Mouse (Mus musculus) adipocyte (in vitro differentiated cells): ENCODE results near the gene Golga7b.

Experiments used
- DNase-seq: peaks from one replicate; pipeline ENCODE4 v3.0.0-alpha.2; 2016; ENCODE audit warnings: low spot score

The Golga7b gene

DNA sequence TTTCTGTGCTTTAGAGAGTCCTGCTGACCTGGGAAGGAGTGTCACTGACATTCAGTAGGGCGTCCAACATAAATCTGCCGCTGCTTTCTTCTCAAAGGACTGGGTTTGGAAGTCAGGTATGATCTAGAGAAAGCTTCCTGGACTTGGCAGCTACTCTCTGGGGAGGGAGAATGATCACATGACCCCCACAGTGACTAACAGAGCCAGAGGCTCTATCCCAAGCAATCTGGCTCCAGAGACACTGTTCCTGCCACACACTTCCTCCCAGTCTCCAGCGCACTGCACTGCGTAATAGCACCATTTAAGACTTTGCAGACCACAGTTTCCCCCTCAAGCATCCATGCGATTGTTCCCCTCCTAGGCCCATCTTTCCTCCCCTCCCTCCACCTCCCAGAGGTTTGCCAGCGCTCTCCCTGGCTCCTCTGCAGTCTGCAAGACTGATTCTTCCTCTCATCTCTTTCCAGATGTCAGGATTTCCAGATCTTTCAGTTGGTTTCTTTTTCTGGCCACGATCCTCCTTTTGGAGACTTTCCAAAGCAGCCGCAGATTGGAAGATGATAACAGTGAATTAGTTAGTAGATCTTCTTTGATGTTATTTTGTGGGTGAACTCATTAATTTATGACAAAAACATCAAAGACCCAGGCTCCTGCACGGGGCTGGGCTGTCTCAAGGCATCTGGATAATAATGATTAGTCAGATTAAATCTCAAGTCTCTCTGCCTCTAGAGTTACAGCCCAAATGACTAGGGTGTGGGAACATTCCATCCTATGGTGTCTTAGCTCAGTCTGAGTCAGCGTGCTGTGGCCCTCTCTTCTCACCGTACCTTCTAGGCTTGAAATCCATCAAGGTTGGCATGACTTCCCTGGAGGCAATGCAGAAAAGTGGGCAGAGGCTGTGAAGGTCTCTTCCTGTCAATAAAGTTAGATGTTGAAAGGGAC lies 2.9 kb downstream of the Golga7b start:
- DNase-seq = no peak

DNA sequence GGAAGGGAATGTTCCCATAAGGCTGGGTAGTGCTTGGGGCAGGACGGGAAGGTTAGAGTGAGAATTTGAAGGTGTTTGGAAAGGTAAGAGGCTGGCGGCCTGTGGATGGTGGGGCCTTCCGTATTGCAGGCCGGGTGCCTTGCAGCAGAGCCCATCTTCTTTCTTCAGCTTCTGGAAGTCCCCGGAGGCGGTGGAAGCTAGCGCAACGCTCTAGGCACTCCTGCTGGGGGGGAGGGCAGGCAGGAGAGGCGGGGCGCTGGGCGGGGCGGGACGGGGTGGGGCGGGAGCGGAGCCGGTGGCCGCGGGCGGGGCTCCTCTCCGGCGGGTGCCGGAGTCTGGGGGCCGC lies 8.0 kb downstream of the Golga7b start:
- no peak for DNase-seq

DNA sequence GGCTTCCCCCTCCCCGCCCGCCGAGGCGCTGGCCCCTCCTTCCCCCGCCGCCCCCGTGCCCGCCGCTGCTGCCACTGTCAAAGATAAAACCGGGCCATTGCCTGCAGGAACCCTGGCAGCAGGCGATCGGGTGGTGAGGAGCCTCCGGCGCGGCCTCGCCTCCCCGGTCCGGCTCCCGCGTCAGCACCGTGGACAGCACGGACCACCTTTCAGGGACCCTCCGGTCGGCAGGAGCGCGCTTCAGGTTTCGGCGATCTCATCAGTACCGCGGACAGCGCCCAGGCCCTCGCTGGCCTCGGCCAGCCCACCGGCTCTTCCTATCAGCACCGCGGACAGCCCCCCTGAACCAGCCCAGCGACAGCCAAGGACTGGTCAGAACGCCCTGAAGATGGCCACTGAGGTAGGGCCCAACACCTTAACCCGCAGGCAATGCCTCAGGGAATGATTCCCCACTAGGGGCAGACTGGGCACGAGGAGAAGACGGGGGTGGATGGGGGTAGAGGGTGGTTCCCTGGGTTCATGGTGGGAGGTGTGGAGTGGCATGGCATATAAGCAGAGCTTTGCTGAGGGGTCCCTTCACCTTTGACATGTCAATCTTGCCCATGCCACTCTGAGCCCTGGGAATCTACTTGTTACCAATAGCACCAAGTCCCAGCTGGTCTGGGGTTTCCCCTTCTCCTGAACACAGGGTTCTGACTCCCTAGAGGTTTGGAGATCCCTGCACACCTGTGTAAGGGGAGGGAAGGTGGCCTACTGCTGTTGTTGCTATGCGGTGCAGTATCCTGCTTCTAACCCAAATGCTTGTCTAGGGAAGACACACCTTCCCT lies 8.6 kb downstream of the Golga7b start:
- no peak for DNase-seq

DNA sequence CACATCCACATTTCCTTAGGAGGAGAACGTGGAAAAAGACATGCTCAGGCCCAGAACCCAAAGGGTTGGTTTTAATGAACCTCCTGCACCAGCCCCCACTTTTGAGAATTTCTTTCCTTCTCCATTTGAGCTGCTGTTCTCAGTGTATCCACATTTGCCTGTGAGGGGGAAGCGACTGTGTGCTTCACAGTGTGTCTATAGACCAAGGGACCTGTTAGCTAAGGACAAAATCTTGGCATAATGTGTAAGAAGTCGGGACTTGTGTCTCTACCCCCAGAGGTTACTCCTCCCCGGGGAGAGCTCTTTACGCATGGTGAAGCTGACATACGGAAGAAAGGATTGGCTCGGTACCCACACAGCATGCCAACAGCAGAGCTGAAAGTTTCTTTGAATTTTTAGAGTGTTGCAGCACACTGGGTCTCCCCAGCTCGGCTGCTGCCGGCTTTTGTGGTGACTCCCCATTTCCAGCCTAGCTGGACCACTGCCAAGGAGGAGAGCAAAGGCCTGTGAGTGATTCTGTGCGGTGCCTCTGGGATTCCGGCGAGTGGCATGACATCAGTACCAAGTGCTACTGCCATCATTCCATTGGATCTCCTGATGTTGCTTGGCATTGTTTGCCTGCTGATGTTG lies 9.4 kb downstream of the Golga7b start:
- peak; percentile 57 for DNase-seq

DNA sequence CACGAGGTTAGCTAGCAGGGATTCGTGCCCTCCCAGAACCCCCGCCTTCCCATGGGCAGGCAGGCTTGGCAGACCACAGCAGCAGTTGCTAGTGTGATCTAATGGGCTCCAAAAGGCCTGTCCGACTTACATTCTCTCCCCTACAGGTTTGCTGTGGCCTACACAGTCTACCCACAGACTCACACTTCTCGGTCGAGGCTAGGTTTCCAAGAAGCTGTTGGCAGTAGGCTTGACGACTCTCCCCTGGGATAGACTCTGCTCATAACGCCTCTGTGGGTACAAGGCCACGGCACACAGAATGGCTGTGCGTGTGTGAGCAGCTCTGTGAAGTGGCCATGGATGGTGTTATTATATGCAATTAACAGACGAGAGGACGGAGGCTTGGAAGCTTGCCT lies 9.9 kb downstream of the Golga7b start:
- peak; percentile 67 for DNase-seq

GRCm38 (mm10) chr19:42258031-42258430 lies 10.7 kb downstream of the Golga7b start:
- peak; percentile 52 for DNase-seq

DNA sequence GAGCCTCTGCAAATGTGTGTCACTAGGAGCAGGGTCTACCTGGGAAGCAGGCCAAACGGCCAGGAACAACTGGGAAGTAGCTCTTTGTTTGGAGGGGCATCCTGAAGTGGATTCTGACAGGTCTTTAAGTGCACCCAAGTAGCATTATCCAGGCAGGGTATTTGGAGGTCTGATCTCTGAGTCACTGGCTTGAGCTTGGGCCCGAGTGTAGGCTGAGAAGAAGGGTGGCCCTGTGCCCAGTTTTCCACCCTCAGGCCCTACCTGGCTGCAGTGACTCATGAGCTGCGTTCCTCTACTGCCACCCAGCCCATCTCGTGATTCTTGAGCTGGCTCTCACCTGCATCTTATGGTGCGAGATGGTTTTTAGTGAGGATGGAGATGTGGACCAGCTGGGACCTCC lies 11.2 kb downstream of the Golga7b start:
- no peak for DNase-seq

GRCm38 (mm10) chr19:42260486-42260885 lies 13.1 kb downstream of the Golga7b start:
- no peak for DNase-seq

GRCm38 (mm10) chr19:42263524-42263923 lies 16.1 kb downstream of the Golga7b start:
- DNase-seq = no peak

- DNase-seq = no peak
These were observed 21.0 kb downstream of the Golga7b start for GRCm38 (mm10) chr19:42268337-42268736.

GRCm38 (mm10) chr19:42270119-42270518 lies 22.7 kb downstream of the Golga7b start:
- DNase-seq = no peak

- DNase-seq = no peak
These were observed 23.8 kb downstream of the Golga7b start for GRCm38 (mm10) chr19:42271182-42271581.

DNA sequence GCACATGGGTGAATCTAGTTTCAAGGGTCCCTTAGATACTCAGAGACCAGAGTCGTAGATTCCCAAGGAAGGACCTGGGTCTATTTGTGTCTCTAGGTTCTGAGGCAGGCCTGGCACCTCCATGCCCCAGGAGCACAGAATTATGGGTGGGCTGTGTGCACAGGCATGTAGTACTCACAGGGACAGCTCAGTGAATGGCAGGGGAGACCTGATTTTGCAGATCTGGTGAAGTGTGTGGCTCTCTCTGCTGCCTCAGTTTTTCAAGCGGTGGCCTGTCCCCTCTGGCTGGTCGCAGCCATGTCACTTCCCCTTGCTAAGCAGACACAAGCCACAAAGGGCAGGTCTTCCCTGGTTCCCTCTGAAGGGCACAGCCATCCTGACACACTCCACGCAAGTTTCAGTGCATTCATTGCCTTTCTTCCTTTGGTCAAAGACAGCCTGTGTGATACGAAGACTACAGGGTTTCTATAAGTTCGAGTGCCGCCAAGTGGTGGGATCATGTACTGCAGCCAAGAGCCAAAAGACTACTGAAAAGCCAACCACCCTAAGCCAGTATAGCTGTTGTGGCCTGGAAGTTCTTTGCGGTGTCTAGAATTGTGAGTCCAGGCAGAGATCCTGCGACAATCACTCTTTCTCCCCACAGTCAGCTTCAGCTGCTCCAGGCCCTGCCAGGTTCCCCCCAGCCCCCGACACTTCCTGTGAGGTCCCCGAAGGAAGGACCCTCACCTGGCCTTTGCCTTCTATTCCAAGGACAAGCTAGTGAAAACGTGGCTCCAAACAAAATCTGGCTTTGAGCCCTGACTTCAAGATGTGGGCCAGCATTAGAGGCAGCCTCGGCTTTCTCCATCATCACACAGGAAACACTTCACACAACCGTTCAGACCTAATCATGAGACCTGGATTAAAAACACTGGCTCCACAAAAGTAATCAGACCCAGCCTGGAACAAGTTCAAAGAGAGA lies 24.9 kb downstream of the Golga7b start:
- peak; percentile 91 for DNase-seq

DNA sequence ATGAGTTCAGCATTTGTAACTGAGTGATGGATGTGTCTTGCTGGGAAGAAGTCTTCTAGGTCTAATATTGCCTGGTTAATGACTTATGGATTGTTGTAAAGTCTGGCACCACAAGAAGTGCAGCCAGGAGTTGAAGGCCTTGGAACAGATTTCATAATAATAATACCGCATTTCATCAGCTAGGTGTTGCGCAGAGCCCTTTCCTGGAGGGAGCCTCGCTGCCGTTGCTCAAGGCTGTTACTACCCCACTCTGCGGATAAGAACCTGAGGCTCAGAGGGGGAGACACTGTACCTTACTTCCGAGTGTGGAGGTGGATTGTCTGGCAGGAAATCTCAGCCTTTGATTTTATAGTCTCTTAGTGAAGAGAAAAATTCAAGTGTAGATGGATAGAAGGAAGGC lies 29.9 kb downstream of the Golga7b start:
- no peak for DNase-seq

DNA sequence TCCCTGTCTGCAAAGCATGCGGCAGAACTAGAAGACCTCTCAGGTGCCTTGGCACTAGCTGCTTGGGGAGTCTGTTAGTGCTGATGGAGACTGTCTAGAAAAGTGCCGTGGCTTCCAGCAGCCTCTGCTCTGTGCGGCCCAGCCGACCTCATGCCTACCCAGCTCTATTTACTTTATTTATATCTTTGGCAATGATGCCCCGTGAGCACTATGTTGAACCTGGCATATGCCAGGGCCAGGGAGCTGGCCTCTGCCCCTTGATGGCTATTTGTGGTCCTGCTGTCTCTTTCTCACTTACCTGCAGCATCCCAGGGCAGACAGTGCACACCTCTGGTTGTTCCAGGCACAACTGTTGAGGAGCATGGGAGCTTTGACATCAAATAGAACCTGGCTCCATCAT lies 31.1 kb downstream of the Golga7b start:
- DNase-seq = no peak

- no peak for DNase-seq
These were observed 32.2 kb downstream of the Golga7b start for GRCm38 (mm10) chr19:42279611-42280010.

DNA sequence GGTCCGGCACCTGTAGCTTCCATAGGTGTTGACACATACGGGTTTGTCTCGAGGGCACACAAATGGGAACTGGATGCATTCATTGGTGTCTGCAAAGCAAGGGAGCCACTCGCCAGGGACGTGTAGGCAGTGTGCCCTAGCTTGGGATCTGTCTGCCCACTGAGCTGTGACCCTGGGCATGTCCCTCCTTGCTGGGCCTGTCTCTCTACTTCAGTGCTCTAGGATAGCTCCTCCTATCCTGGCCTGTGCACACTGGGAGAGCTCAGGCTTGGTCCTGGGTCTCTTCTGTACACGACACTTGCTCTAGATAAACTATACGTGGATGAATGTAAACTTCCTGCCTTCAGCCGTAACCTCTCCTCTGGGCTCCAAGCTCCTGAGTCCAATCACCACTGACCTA lies 36.8 kb downstream of the Golga7b start:
- no peak for DNase-seq

GRCm38 (mm10) chr19:42288361-42288760 lies 41.0 kb downstream of the Golga7b start:
- DNase-seq = no peak

DNA sequence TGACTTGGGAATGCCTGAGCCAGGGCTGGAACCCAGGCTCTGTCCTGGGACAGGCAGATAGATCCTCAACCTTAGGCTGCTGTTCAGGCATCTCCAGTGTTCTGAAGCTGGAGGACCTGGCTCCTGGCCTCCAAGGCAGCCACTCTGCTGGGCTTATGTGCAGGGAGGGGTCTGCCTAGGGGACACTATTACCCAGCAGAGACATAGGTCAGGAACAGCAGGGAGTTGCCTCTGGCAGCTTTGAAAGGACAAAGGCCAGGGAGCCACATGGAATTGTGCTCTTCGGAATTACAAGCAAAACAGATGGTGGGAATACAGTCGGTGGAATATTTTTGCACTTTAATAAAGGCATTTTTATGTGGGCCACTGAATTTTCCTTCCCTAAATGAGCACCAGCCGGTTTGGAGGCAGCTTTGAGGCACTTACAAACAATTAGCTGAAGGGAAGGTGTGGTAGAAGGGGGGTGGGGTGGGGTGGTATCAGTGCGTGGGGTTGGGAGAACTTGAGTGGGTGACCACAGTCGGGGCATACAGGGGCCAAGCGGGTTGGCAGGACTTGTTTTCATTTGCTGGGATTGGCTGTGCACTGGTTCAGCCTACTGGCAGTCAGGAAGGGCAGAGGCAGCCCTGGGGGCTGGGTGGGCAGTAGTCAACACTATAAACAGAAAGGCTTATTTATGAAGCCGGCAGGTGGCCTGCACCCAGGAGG lies 43.7 kb downstream of the Golga7b start:
- DNase-seq = no peak

DNA sequence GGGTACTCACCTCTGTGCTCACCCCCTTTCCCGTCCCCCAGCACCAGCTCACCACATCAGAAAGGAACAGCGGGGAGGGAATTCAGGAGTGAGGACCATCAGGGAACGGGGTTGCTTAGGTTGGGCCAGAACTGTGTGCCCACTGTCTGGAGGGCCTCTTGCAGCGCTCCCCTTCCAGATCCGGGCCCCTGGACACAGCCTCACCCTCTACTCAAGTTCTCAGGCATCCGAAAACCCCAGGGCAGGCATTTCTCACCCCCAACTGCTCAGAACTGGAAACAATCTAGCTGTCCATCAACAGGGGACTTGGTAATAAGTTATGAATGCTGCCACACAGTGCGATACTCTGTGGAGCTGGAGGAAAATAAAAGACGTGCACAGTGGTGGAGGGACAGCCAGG lies 44.7 kb downstream of the Golga7b start:
- no peak for DNase-seq

DNA sequence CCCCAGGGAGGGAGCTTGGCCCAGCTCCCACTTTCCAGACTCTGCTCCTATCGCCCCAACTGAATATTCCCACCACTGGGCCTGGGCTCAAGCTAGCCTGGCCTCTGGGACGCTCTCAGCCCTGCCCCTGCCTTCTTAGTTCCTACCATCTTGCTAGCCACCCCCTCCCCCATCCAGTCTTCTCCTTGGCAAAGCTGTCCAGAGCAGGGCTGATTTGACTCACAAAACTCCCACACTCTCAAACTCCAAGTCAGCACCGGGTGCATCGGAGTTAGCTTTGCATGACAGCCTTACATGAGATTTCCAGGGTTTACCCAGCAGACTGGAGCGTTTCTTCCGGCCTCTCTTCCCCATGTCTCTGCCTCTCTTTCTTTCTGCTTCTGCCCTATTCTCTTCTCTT lies 45.8 kb downstream of the Golga7b start:
- no peak for DNase-seq
